Mouse (Mus musculus) large intestine, adult 2 months (tissue): ENCODE measurements around the gene Fut1. TPM values are rescaled to one million over a fixed set of nuclear protein-coding genes. Genes with fewer than 3 reads are reported as not detected.
"Not testable (repeated sequence)": the region's sequence is repeated elsewhere in the genome, so short reads cannot be mapped to it uniquely, and the experiment has no call there.

Experiments
- DNase-seq: peaks from one replicate; pipeline ENCODE4 v3.0.0-alpha.2; 2012; ENCODE audit warnings: low read depth, low spot score
- WGBS: fragments of 180-500 bp; shearing (Covaris S2); methylation state at CpG from one replicate; pipeline ENCODE4 v1.1.7; 2018; 5-methylcytosine and 5-hydroxymethylcytosine counted together
- polyA plus RNA-seq: library from polyadenylated mRNA; depleted of rRNA; stranded (reverse); fragments of >200 nt; gene quantifications from 2 replicates; pipeline ENCODE4 v1.2.3, GENCODE M21; 2012

Gene Fut1
- polyA plus RNA-seq, 1 experiment, result 2.5 TPM

DNA sequence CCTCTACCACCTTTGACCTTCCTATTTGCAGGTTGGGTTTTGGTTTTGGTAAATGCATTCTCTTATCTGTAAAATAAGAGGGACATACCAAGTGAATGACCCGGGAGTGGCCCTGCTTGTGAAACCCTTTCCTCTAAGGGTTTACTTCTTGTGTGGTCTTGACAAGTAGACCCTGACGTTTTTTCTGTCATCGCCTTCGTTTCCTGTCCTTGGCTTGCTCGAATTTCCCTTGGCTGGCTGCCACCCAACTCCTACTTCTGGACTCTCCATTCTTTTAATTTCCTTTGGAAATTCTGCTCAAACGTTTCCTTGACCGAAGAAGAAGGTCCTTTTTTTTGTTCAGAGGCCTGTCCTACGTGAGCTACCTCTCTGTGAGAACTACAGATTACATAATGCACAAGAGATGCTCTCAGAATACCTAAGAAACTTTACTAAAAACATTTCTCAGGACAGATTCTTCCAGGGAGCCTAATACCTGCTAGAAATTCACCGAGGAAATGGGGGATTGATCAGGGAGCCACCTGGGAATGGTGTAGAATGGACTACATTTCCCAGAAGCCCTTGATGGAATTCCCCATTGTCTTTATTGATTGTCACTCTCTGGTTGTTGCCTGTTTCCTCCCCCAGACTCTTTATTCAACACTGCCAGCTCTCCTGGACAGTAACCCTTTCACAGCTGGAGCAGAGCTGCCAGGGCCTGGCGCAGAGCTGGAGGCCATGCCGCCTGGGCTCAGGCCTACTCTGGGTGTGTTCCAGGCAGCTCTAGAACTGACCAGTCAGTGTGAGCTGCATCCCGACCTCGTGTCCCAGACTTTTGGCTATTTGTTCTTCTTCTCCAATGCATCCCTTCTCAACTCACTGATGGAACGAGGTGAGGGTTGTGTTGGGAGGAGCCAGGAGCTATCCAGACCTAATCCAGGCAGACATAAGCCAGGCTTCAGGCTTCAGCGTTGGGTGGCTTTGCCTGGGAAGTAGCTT lies 18.9 kb downstream of the Fut1 start:
- WGBS, result 81% methylated on average over 15 of the region's 15 CpGs
- no peak for DNase-seq

DNA sequence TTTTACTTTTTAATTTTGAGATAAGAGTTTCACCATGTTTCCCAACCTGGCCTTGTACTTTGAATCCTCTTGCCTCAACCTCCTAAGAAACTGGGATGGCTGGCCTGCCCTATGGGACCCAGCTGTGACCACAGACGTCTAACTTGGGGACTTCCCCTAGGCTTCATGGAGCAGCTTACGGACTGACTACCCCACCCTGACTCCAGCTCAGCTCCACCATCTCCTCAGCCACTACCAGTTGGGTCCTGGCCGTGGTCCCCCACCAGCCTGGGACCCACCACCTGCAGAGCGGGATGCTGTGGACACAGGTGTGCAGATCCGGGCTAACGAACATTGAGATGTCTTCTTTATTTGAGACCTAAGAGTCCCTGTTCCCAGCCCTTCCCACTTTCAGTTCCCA lies 20.6 kb downstream of the Fut1 start:
- WGBS, result 87% methylated on average over 6 of the region's 6 CpGs

DNA sequence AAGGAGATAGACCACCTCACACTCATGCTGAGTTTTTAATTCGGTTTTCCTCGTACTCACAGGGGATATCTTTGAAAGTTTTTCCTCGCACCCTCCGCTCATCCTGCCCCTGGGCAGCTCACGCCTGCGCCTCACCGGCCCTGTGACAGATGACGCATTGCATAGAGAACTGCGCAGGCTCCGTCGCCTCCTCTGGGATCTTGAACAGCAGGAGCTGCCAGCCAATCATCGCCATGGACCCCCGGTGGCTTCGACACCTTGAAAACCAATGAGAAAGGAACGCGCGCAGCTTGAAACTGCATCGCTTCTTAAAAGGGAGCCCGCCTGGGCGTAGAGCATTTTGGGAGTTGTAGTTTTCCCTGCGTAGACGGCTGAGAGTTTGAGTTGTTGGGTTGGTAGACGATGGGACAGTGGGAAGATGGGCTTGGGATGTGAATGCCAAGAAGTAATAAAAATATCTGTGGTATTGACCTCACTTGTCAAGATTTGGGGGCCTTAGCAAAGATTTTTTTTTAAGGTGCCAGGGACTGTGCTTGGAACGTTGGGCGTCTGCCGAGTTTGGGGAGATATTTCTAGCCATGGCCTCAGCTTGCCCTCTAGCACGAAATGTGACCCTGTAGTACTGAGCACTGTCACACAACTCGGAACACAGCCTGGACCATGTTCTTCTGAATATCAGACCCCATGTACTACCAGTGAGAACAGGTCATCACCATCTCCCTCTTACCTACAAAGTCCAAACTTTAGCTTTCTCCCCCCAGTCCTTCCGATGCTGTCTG lies 21.7 kb downstream of the Fut1 start:
- 39% methylated on average over 29 of the region's 29 CpGs for WGBS
- DNase-seq, result peak; percentile 88

More for the DNA sequence above, 20.6 kb downstream of the Fut1 start:
- no peak for DNase-seq

DNA sequence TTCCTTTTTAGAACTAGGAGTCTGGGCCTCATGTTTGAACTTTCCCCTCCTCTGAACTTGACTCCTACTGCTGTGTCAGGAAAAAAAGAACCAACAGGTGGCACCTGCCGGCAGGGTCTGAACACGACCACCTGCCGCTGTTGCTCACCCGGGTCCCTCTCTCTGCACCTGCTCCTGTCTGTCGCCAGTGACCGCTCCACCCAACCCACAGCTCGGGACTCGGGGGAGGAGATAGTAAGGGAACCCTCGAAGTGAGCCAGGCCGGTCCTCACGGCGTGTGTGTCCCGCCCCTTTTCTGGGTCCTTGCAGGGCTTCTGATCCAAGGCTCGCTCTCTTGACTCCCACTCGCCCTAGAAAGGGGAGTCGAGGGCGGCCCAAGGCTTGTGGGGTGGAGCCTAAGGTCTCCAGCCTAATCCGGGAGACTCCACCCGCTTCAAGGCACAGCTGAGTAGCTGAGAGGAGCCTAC lies 22.5 kb downstream of the Fut1 start, which contains the start of gene Mamstr:
TSS of gene Mamstr (plus strand) at position 417 of the 467 bp plus-strand sequence.
- 54% methylated on average over 19 of the region's 19 CpGs for whole genome bisulfite sequencing
- DNase-seq, result no peak

DNA sequence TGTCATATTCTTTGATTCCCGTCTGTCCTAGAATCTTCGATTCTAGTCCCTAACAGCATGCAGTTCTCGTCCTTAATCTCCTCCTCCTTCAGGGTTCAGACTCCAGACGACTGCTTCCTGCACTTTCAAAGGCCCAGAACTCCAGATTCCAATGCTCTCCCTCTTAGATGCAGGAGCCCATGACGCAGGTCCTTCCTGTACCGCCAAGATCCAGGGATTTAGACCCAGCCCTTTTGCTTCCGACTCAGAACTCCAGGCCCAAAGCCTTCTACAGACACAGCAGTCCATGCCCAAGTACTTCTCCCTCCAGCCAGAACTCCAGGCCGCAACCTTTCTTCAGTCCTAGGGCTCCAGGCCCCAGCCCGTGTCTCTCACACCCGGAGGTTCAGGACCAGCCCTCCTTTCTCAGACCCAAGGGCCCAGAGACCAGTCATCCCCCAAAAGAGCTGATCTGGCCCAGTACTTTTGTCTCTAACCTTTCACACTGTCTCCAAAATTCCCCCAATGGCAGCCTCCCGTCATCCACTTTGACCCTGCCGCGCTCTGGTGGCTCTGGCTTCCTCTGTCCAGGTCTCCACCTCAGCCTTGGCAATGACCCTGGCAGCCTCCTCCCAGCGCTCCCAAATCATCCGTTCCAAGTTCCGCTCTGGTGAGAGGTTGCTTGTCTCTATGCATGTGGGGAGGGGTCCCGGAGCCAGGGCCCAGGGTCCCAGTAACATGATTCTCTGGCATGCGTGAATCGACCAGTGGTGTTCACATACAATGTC lies 23.3 kb downstream of the Fut1 start:
- no peak for DNase-seq
- WGBS, result 90% methylated on average over 19 of the region's 19 CpGs

DNA sequence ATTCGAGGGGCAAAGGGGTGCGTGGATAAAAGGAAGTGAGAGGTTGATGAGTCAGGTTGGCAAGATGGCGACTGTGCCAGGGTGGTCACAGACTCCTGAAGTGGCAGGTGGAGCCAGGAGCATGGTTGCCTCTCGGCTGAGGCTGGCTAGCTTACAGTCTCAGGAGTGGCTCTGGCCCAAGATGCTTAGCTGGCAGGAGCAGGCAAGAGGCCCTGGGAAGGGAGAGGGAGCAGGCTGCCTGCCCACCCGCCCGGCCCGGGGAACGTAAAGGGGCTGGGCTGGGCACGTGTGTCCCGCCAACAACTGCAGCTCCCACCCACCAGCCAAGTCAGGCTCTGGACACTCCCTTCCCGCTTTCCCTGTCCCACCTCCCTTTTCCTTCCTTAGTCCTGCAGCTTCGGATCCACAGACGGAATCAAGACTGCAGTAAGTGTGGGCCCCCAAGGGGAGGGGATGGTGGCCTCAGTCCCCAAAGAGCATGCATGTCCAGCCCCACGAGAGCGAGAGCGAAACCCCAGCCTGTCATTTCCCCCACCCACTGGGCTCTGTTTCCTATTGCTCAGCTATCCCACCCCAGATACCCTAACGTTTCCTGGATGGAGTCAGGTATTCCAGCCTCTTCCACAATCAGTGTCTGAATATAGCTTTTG lies 24.4 kb downstream of the Fut1 start:
- 61% methylated on average over 17 of the region's 17 CpGs for WGBS
- DNase-seq, result no peak

DNA sequence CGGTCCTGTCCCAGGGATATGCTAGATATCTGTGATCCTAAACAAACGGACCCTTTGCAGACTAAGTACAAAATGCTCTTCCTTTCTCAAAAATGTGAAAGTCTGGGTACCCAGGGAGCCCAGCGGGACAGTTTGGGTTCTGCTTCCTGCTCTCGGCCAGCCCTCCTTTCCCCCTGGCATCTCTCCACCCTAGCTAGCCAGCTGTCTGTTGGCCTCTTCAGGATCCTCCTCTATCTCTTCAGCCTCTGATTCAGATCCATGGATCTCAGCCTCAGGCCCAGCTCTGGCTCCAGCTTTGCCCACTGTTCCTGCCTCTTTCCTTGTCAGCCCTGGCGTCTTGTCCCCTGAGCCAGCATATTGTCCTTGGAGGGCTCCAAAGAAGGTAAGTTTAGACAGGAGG lies 25.0 kb downstream of the Fut1 start:
- DNase-seq, result no peak
- WGBS, result 69% methylated on average over 5 of the region's 5 CpGs

DNA sequence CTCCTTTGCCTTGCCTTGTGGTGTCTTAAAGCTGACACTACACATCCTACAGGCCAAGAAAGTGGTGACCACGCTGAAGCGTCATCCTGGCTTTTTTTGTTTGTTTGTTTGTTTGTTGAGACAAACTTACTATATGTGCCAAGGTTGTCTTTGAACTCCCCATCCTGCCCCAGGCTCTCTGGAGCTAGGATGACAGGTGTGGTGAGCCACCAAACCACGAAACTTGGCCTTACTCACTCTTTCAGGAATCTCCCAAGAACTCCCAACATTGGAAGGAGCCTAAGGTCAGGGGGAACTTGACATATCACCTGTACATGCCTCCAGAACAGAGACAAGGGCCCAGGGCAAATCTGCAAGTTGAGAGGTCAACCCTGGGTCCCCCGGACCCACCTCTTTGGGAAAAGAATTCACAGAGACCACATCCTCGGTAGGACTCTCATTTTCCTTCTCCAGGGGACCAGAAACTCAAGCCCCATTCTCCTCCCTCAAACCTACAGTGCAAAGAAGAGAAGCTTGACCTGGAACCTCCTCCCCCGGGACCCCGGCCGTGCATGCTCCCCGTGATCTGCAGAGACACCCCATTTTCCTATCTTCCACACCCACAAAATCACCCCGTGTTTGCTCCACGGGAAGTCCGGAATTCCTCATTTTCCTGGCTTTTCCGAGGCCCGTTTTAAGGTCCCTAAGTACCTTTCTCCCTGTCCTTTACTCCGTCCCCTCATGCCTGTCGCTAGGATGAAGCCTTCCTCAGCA lies 25.6 kb downstream of the Fut1 start:
- no peak for DNase-seq
- 34% methylated on average over 16 of the region's 16 CpGs for WGBS

DNA sequence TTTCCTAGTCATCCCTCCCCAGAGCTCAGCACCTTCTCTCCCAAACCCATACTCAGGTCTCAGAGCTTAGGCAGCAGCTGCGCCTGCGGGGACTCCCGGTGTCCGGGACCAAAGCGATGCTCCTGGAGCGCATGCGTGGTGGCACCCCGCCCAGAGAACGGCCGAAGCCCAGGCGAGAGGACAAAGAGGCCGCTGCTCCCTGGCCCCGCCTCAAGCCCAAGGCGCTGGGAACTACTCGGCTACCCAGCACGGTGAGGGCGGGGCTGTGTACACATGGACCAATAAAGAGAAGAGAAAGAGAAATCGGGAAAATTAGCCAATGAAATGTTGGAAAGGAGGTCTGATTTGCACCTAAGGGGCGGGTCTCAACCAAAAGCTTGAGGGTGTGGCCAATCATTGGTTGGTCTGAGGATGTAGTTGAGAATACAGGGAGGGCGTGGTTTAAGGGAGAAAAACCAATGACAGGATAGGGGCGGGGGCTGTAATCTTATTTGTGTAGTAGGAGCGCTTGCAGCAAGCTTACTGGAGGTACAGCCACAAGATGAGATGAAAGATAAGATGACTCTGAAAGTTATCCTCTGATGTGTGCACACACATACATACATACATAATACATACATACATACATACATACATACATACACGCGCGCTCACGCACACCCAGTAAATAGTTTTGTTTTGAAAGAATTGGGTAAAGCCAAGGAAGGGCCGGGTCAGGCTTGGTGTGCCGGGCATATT lies 26.5 kb downstream of the Fut1 start:
- 6% methylated on average over 28 of the region's 28 CpGs for WGBS
- DNase-seq, result peak; percentile 95

DNA sequence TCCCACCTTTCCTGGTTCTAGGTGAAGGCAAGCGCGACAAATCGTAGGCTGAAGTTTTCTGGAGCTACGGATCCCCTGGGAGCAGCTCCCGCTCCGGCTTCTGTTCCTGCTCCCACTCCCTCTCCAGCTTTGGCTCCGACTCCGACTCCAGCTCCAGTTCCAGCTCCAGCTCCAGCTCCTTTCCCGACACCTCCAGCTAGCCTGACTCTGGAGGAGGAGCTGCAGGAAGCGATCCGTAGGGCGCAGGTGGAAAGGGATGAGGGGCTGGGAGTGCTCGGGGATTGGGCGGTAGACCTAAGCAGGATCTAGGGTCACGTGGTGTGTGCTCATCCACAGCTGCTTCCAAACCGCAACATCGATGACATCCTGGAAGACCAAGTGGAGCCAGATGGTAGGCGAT lies 27.1 kb downstream of the Fut1 start:
- 13% methylated on average over 18 of the region's 18 CpGs for WGBS
- no peak for DNase-seq

DNA sequence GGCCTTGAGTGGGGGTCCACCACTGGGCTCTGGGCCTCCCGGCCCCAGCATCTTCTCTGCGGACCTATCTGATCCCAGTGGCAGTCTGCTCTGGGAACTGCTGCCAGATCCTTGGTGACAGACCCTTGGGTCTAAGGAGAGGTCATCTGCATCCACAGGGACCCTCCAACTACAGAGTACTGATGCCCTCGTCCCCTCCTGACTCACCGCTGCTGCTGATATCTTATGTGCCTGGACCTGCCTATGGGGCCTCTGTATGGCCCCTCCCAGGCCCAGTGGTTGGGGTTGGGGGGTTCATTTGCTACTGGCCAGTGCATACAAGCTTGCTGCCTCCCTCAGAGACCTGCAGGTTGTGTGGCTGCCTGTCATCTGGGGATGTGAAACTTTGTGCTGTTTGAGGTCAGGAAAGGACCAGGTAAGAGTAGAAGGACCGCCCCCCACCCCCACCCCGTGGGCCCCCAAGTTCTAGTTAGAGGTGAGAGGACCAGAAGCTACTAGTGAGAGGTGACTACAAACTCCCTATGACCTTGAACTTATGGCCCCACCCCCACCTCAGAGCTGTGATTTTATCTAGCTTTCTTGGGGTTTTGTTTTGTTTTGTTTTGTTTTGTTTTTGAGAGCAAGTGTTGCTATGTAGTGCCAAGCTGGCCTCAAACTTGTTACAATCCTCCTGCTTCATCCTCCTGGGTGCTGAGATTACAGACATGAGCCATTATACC lies 27.9 kb downstream of the Fut1 start:
- DNase-seq, result no peak
- 82% methylated on average over 6 of the region's 6 CpGs for WGBS

DNA sequence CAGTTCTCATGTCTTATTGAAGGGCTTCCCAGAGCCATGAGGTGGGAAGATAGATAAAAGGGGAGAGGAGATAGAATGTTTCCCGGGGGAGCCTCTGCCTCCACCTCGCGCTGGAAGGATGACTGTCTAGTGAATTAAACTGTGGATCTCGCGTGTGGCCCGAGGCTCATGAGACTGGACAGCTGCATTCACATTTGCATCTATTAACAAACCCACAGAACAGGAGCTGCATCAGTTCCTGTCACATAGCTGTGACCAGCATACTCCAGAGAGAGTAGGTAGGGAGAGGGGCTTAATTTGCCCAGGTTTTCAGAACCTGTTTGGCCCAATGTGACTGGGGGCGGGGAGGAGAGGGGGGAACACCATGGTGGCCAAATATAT lies 28.5 kb downstream of the Fut1 start:
- DNase-seq, result no peak
- 89% methylated on average over 7 of the region's 7 CpGs for WGBS

DNA sequence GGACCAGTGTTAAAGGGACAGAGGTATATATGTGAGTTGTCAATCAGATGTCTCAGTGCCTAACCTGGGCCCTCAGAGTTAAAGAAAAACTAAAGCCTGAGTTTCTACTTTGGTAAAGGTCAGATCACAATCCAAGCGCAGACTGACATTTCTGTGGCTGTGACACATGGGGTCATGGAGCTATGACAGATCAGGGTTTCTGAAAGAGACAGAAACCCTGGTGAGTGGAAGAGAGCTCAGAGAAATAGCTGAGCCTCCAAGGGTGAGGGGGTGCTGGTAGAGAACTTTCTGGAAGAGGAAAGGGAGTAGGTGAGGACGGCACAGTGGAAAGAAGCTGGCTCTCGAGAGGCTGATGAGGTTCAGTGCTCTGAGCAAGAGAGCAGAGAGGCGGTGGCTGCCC lies 29.6 kb downstream of the Fut1 start:
- 78% methylated on average over 4 of the region's 4 CpGs for WGBS
- DNase-seq, result no peak

DNA sequence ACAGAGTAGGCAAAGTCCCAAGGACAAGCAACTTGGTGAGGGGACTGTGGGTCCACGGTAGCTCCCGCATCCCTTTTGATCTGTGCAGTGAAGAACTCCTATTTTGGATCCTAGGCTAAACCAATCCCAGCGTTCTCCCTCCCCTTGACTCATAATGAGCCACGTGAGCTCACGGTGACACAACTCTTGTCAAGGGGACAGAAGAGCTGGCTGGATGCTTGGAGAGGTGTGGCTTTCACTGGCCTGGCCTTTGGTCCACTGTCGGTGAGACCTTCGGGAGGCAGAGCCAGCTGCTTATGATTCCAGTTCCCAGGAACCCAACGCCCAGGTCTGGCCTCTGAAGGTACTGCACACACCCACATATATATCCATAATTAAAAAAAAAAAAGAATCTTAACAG lies 32.3 kb downstream of the Fut1 start:
- no peak for DNase-seq
- WGBS, result 19% methylated on average over 8 of the region's 8 CpGs

DNA sequence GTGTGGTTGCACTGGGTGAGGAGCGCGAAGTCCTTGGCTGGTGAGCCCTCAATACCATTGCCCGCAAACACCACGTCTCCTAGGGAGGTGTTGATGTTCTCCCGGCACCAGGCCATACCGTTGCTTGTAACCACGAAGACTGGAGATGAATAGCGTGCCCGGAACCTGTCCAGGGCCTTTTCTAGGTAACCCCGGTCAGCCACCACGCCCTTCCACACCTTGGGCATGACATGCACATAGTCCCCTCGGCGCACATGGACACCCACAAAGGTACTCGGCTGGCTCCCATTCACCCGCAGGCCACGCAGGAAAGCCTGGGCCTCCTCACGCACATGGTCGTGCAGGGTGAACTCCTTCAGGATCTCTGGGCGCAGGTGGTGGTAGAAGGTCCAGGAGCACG lies 33.4 kb downstream of the Fut1 start:
- DNase-seq, result not testable (repeated sequence)
- 95% methylated on average over 20 of the region's 20 CpGs for WGBS

DNA sequence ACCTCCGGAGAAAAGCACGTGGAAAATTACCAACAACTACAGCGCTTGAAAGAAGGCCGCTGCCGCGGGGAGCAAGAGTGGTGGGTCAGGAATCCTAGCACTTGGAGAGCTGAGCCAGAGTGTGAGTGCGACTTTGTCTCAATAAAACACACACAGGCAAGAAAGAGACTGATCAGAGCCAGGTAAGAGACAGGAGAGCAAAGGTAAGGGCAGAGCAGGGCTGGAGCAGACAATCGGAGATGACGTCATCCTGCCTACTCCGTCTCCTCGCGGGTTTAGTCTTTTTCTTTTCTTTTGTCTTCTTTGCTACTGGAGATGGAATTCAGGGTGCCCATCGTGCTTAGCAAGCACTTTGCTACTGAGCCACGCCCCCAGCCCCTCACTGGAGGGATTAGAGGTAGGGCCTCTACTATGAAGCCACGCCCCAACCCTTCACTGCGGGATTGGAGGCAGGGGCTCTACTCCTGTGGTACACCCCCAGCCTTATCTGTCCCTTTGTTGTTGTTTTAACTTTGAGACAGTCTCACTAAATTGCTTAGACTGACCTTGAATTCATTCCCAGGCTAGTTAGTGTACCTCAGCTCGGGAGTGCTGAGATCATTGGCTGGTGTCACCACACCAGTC lies 37.4 kb downstream of the Fut1 start:
- 20% methylated on average over 17 of the region's 17 CpGs for WGBS
- no peak for DNase-seq
